Mouse (Mus musculus): Measurements from ENCODE around the gene Clpsl2.

The Clpsl2 gene

GRCm38 (mm10) chr17:28549111-28549510 is at the start of gene Clpsl2:
Gene Clpsl2 (plus strand): TSS chr17:28549411.
- ATAC-seq (ENCODE audit: low TSS enrichment): no peak

GRCm38 (mm10) chr17:28500465-28500864 is 48.7 kb upstream of the Clpsl2 start:
- no peak for ATAC-seq (ENCODE audit: low TSS enrichment)

- ATAC-seq (ENCODE audit: low TSS enrichment): no peak
Observed at GRCm38 (mm10) chr17:28502196-28502821, 46.9 kb upstream of the Clpsl2 start.

- ATAC-seq (ENCODE audit: low TSS enrichment): no peak
Observed at GRCm38 (mm10) chr17:28504182-28504581, 45.0 kb upstream of the Clpsl2 start.

GRCm38 (mm10) chr17:28505591-28505990 is 43.6 kb upstream of the Clpsl2 start:
- ATAC-seq (ENCODE audit: low TSS enrichment): no peak

GRCm38 (mm10) chr17:28506895-28507294 is 42.3 kb upstream of the Clpsl2 start:
- ATAC-seq (ENCODE audit: low TSS enrichment): no peak

GRCm38 (mm10) chr17:28507496-28507895 is 41.7 kb upstream of the Clpsl2 start:
- ATAC-seq (ENCODE audit: low TSS enrichment): no peak

- ATAC-seq (ENCODE audit: low TSS enrichment): no peak
Observed at GRCm38 (mm10) chr17:28510445-28511342, 38.5 kb upstream of the Clpsl2 start.

- no peak for ATAC-seq (ENCODE audit: low TSS enrichment)
Observed at GRCm38 (mm10) chr17:28511616-28512541, 37.3 kb upstream of the Clpsl2 start.

- no peak for ATAC-seq (ENCODE audit: low TSS enrichment)
Observed at GRCm38 (mm10) chr17:28512696-28513095, 36.5 kb upstream of the Clpsl2 start.

GRCm38 (mm10) chr17:28513337-28513736 is 35.9 kb upstream of the Clpsl2 start:
- no peak for ATAC-seq (ENCODE audit: low TSS enrichment)

- ATAC-seq (ENCODE audit: low TSS enrichment): no peak
Observed at GRCm38 (mm10) chr17:28513844-28514243, 35.4 kb upstream of the Clpsl2 start.

GRCm38 (mm10) chr17:28514555-28514954 is 34.7 kb upstream of the Clpsl2 start:
- ATAC-seq (ENCODE audit: low TSS enrichment): no peak

- ATAC-seq (ENCODE audit: low TSS enrichment): no peak
Observed at GRCm38 (mm10) chr17:28515431-28516341, 33.5 kb upstream of the Clpsl2 start.

- no peak for ATAC-seq (ENCODE audit: low TSS enrichment)
Observed at GRCm38 (mm10) chr17:28516881-28517280, 32.3 kb upstream of the Clpsl2 start.

GRCm38 (mm10) chr17:28517441-28517955 is 31.7 kb upstream of the Clpsl2 start, which contains the start of gene Fkbp5:
Gene Fkbp5 (minus strand): TSS chr17:28517527.
- no peak for ATAC-seq (ENCODE audit: low TSS enrichment)

- peak; percentile 21; the same call in 1 of the 2 replicates for ATAC-seq (ENCODE audit: low TSS enrichment)
Observed at GRCm38 (mm10) chr17:28517956-28518614, 31.1 kb upstream of the Clpsl2 start.

GRCm38 (mm10) chr17:28518615-28519071 is 30.6 kb upstream of the Clpsl2 start:
- no peak for ATAC-seq (ENCODE audit: low TSS enrichment)

GRCm38 (mm10) chr17:28519827-28520226 is 29.4 kb upstream of the Clpsl2 start:
- no peak for ATAC-seq (ENCODE audit: low TSS enrichment)

GRCm38 (mm10) chr17:28520561-28520960 is 28.6 kb upstream of the Clpsl2 start:
- ATAC-seq (ENCODE audit: low TSS enrichment): no peak
